Mouse (Mus musculus): ENCODE data around the gene Ggps1.

DNA sequence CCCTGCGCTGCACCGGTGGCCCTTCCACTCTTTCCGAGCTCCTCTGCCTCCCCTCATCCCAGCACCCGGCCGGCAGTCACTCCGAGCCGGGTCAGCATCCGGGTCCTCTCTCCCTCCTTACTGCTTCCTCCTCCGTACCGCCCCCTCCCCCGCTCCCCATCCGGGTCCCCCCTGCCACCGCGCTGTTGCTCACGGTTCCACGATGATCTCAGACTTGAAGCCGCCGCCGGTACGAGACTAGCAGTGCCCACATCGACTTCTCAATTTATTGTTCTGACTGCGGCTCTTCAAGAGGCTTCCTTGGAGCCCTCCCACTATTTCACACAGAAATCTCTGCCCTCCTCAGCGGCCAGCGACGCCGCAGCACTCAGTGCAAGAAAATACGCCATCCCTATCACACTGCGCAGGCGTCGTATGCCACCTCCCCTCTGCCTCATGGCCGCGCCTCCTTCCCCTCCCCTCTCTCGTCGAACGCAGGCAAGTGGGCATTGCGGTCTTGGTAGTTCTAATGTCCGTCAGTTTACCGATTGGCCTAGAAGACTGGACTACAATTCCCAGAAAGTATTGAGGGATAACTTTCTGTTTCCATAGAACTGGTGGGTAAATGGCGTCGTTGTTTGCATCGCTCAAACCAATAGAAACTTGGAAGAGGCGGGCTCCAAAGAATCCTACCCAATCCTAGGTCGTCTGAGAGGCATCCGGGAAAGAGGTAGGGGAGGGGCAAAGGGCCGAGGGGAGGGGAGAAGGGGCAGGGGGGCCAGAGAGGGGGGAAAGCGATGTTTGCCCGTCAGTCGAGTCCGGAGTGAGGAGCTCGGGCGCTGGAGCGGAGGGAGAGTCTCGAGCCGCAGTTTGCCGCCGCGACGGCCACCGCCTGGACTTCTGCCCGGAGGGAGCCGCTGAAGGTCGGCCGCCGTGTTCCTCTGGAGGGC lies at the start of gene Ggps1, which contains the start of gene Arid4b:
- no peak for TF ChIP-seq GATA1 (IDR thresholded peaks at IDR 0.05; ENCODE audit: low read length)
- no peak for TF ChIP-seq TAL1 (IDR thresholded peaks at IDR 0.05; ENCODE audit: low read length)
